Mouse (Mus musculus) heart, adult 2 months (tissue): ENCODE data around the gene Ptbp2.

Experiments used
- CTCF ChIP-seq: fragments of 200-600 bp; IDR thresholded peaks from 2 replicates; pipeline ENCODE4 v1.8.1; 2022; ENCODE audit warnings: antibody characterized with exemption, mild to moderate bottlenecking, moderate library complexity
- EP300 ChIP-seq: fragments of 200-500 bp; IDR thresholded peaks from 2 replicates; pipeline ENCODE4 v1.6.1; 2011; ENCODE audit warnings: low read depth, low read length, control low read depth; ENCODE audit not compliant: insufficient read depth
- POLR2A ChIP-seq: fragments of 200-500 bp; IDR thresholded peaks from 2 replicates; pipeline ENCODE4 v1.6.1; 2011; ENCODE audit warnings: mild to moderate bottlenecking, low read depth, low read length, control low read depth; ENCODE audit not compliant: insufficient read depth

DNA sequence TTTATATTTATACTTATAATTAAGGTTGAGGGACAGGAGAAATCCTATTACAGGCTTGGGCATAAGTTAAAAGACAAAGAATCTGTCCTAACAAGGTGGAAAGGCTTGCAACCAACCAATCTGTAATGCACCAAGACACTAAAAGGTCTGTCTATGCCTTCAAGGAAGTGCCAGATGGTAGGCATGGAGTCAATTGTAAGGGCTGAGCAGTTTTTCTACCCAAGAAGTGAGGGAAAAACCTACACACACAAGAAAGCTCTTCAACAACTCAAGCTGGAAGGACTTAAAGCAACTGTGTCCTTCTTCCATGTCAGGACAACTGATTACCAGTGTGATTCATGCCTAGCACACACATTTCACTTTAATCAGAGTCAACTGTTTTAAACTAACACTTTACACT, 3.4 kb downstream of the Ptbp2 start:
- TF ChIP-seq CTCF, result no peak
- no peak for TF ChIP-seq POLR2A
- no peak for TF ChIP-seq EP300
